Mouse (Mus musculus): Measurements from ENCODE around the gene Gfm2. TPM values are rescaled to one million over a fixed set of nuclear protein-coding genes. Genes with fewer than 3 reads are reported as not detected.

Gene Gfm2
- polyA plus RNA-seq (2017; shearing (Covaris generic)) = 50.4 TPM

DNA sequence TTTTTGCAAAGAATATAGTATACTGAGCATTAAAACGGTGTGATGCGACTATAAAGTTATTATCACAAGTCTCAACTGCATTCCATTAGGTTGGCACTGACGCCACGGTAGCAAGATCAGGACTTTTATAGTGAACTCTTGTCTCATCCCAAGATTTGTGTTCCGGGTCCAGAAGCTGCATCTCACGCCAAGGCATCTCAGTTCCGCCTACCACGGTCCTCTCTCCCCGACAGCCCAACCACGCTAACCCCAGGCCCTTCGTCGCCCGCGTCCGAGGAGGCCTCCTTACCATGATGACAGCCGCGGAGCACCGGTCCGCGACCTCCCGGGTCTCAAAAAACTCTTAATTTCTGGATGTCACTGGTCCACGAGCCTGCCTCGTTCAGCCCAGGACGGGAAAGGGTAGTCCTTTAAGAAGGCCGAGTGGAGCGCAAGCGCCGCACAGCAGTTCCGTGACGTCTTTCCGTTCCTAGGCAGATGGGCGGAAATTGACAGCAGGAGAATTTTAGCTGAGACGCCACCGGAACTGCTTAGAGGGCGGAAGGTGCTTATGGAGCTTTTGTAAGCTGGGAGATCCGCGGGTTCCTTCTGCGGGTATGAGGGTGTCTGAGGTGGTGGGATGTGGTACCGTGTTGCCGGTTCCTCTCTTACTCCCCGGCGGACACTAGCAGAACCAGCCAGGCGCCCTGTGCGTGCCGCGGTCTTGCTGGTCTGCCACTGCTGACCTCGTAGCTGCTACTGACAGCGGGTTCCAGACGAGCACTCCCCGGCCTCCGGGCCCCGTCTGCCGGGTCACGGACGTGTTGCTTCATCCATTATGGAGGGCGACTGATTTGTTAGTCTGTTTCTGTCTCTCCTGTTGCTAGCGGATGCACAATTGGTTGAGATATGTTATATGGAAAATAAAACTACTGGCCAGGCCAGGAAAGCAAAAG lies at the start of gene Gfm2, which contains the start of gene Nsa2:
TSS of gene Gfm2 (plus strand) at position 472 of the 935 bp plus-strand sequence.
TSS of gene Nsa2 (minus strand) at position 472 of the 935 bp plus-strand sequence.

GRCm38 (mm10) chr13:97099187-97099852 lies 38.4 kb upstream of the Gfm2 start, which contains the start of gene Gm6169:
Gene Gm6169, minus strand, starts transcription at chr13:97099237.

DNA sequence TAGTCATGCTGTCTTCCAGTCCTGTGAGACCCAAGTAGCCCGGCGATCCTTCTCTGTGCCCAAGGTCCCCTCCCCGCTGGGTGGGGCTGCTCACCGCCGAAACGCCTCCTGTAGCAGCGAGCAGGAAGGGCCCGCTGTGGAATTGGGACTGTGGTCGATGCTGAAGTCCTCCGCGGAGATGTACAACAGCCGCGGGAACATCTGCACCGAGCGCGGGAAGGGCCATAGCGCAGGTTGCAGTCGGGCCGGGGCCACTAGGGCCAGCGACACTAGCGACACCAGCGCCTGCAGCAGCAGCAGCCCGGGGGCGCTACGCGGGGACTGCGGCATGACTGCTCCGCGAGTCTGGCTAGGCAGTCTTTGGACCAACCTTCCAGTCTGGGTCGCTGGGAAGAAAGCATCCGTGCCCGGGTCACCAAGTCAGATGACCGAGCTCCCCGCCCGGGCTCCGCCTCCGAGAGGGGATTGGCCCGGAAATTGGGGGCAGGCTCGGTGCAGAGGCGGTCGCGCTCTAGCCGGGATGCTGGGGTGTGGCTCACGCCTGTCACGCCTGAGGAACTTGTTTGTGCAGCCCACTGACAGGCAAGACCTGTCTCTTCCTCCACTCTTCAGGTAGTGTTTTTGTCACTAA lies 60.3 kb downstream of the Gfm2 start, which contains the start of gene Hexb:
TSS of gene Hexb (minus strand) at position 426 of the 631 bp plus-strand sequence.

Other genes with a start within 250 kb of the Gfm2 start
- gene Gcnt4, start 213.2 kb upstream of the Gfm2 start, polyA plus RNA-seq (2017; shearing (Covaris generic)) = not detected
- not detected for gene 1700029F12Rik, start 103.6 kb upstream of the Gfm2 start, polyA plus RNA-seq (2017; shearing (Covaris generic))
- gene Fam169a, start 70.7 kb upstream of the Gfm2 start, polyA plus RNA-seq (2017; shearing (Covaris generic)) = 0.35 TPM
- gene Gm6169, start 38.7 kb upstream of the Gfm2 start, polyA plus RNA-seq (2017; shearing (Covaris generic)) = 5.6 TPM
- 103 TPM for gene Nsa2, start within 50 bp of the Gfm2 start, polyA plus RNA-seq (2017; shearing (Covaris generic))
- 71.7 TPM for gene Hexb, start 60.4 kb downstream of the Gfm2 start, polyA plus RNA-seq (2017; shearing (Covaris generic))
- gene Enc1, start 103.2 kb downstream of the Gfm2 start, polyA plus RNA-seq (2017; shearing (Covaris generic)) = 0.32 TPM

Data from CD4-positive, CD25-positive, alpha-beta regulatory T cell, adult 9 weeks (primary cell).